Mouse (Mus musculus) liver, embryonic 14.5 days (tissue): Measurements from ENCODE around the gene Bmp2.

Experiments used
- CTCF ChIP-seq: IDR thresholded peaks from 2 replicates; pipeline ENCODE4 v1.5.1; 2016; ENCODE audit warnings: antibody characterized with exemption, low read depth, control low read depth
- EP300 ChIP-seq: IDR thresholded peaks from 2 replicates; pipeline ENCODE4 v1.6.1; 2016; ENCODE audit warnings: antibody characterized with exemption, low read depth

GRCm38 (mm10) chr2:133529396-133529795 lies 22.6 kb upstream of the Bmp2 start:
- TF ChIP-seq CTCF (no peak), EP300 (no peak)
